Mouse (Mus musculus) MEL (cell line): Measurements from ENCODE around the gene Rgs6.

Experiments used
- CTCF ChIP-seq, 3 experiments: IDR thresholded peaks in 2 of 3; conservative IDR thresholded peaks in 1 of 3; 2 replicates each; pipeline ENCODE4 v1.5.1; 2011 to 2012; ENCODE audit warnings: low read length in 3 of 3, low read depth in 2 of 3, mild to moderate bottlenecking in 2 of 3, improper control_type of control experiment in 1 of 3, inconsistent platforms in 1 of 3, mixed read lengths in 1 of 3, moderate library complexity in 1 of 3; ENCODE audit not compliant: control insufficient read depth in 1 of 3, insufficient read depth in 1 of 3, poor library complexity in 1 of 3, severe bottlenecking in 1 of 3
- E2F4 ChIP-seq: IDR thresholded peaks from 2 replicates; pipeline ENCODE4 v1.6.1; 2011; ENCODE audit warnings: low read depth, low read length, improper control_type of control experiment, borderline replicate concordance
- ELF1 ChIP-seq: IDR thresholded peaks from 2 replicates; pipeline ENCODE4 v1.6.1; 2014; ENCODE audit warnings: low read depth, mild to moderate bottlenecking, inconsistent platforms, low read length, improper control_type of control experiment, moderate library complexity
- GABPA ChIP-seq: IDR thresholded peaks from 2 replicates; pipeline ENCODE4 v1.6.1; 2012; ENCODE audit warnings: low read depth, mild to moderate bottlenecking, inconsistent platforms, low read length, improper control_type of control experiment, moderate library complexity
- MAFK ChIP-seq: IDR thresholded peaks from 2 replicates; pipeline ENCODE4 v1.6.1; 2011; ENCODE audit warnings: low read depth, mild to moderate bottlenecking, low read length, improper control_type of control experiment, borderline replicate concordance
- MYC ChIP-seq: IDR thresholded peaks from 2 replicates; pipeline ENCODE4 v1.6.1; 2011; ENCODE audit warnings: low read depth, mild to moderate bottlenecking, low read length, improper control_type of control experiment, moderate library complexity
- POLR2A ChIP-seq, 2 experiments: IDR thresholded peaks; 2 replicates each; pipeline ENCODE4 v1.6.1; 2011 to 2012; ENCODE audit warnings: low read length in 2 of 2, mild to moderate bottlenecking in 2 of 2, control low read depth in 1 of 2, improper control_type of control experiment in 1 of 2, low read depth in 1 of 2, moderate library complexity in 1 of 2; ENCODE audit not compliant: control insufficient read depth in 1 of 2, insufficient read depth in 1 of 2, poor library complexity in 1 of 2
- TAL1 ChIP-seq: IDR thresholded peaks from 2 replicates; pipeline ENCODE4 v1.6.1; 2012; ENCODE audit warnings: mild to moderate bottlenecking, inconsistent platforms, low read length, moderate library complexity, mixed read lengths
- USF1 ChIP-seq: IDR thresholded peaks from 2 replicates; pipeline ENCODE4 v1.6.1; 2014; ENCODE audit warnings: low read depth, mild to moderate bottlenecking, inconsistent platforms, low read length, improper control_type of control experiment, moderate library complexity

- TF ChIP-seq MYC (no peak), ELF1 (no peak), POLR2A (IDR thresholded peaks at IDR 0.05; ENCODE audit: control insufficient read depth in 1 of 2, insufficient read depth in 1 of 2, low read depth in 1 of 2, low read length in 2 of 2, poor library complexity in 1 of 2) (no peak), CTCF (IDR thresholded peaks at IDR 0.05 in 2 of 3, conservative IDR thresholded peaks at IDR 0.05 in 1 of 3; ENCODE audit: control insufficient read depth in 1 of 3, insufficient read depth in 1 of 3, low read depth in 2 of 3, low read length in 3 of 3, poor library complexity in 1 of 3, severe bottlenecking in 1 of 3) (no peak), TAL1 (no peak), E2F4 (no peak), USF1 (no peak), GABPA (no peak), MAFK (no peak)
Observed at GRCm38 (mm10) chr12:83201674-83202073, 613.6 kb downstream of the Rgs6 start.
